Mouse (Mus musculus) leukemia stem cell, adult 10-12 weeks (primary cell): ENCODE data around the gene Gm8439. TPM values are rescaled to one million over a fixed set of nuclear protein-coding genes. Genes with fewer than 3 reads are reported as not detected.

Experiments
- polyA plus RNA-seq: library from polyadenylated mRNA; stranded (reverse); fragments of >175 nt; gene quantifications from 2 replicates; pipeline ENCODE4 v1.2.3, GENCODE M21; 2012; ENCODE audit warnings: low replicate concordance

Gene Gm8439
- polyA plus RNA-seq = not detected in 2 replicates

GRCm38 (mm10) chr4:120588445-120588844, at the start of gene Gm8439:
TSS of gene Gm8439 (plus strand) at chr4:120588745.

GRCm38 (mm10) chr4:120569486-120570437, 18.8 kb upstream of the Gm8439 start, which contains the start of gene Ctps:
TSS of gene Ctps (minus strand) at chr4:120570276.

Other genes with a start within 250 kb of the Gm8439 start
- 7.2 and 39.8 TPM in 2 replicates for gene Scmh1, start 183.5 kb upstream of the Gm8439 start, polyA plus RNA-seq
- 0.16 and 0.35 TPM in 2 replicates for gene Slfnl1, start 56.5 kb upstream of the Gm8439 start, polyA plus RNA-seq
- gene Ctps, start 18.5 kb upstream of the Gm8439 start, polyA plus RNA-seq = 2.5 and 10.7 TPM in 2 replicates
- gene Cited4, start 77.8 kb downstream of the Gm8439 start, polyA plus RNA-seq = 774 and 832 TPM in 2 replicates
- 0.05 and 0.15 TPM in 2 replicates for gene Kcnq4, start 159.9 kb downstream of the Gm8439 start, polyA plus RNA-seq
- 25.4 and 166 TPM in 2 replicates for gene Nfyc, start 242.8 kb downstream of the Gm8439 start, polyA plus RNA-seq